Mouse (Mus musculus) kidney, adult 2 months (tissue): ENCODE measurements around the gene Mtmr2.

Experiments used
- CTCF ChIP-seq: fragments of 200-500 bp; conservative IDR thresholded peaks from 2 replicates; pipeline ENCODE4 v1.5.1; 2011; ENCODE audit warnings: low read depth, mild to moderate bottlenecking, control low read depth, low read length, moderate library complexity, mixed read lengths; ENCODE audit not compliant: insufficient read depth, insufficient read length
- POLR2A ChIP-seq: fragments of 200-500 bp; IDR thresholded peaks from one replicate; pipeline ENCODE4 v1.6.1; 2011; ENCODE audit warnings: low read depth, low read length, control low read depth

DNA sequence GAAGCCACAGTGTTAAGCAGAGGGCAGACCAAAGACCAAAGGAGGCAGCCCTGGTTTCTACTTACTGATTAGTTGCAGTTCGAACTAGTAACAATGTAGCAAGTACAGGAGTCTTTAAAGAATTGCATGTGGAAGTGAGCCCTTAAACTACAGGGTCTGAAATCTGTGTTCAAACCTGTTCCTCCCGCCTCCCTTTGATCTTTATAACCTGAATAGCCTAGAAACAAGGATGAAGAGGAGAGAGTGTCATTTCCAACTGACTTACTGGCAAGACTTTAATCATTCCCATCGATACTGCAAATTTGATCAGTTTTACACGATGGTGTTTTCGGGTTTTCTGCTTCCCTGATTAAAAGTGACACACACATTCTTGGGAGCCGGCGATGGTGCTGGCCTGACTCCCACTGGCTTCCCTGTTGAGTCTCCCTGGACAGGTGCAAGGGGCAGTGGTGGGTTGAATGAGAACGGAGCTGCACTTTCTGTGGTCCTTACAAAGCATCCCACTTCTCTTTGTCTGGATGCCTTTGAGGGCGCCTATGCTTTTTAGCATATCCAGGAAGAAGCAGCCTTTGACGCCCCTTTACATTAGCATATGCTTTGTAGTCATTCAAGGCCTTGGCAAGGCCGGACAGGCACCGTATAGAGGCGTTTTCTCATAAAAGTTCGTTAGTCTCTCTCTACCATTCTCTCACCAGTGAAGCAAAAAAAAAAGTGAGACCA, 49.0 kb upstream of the Mtmr2 start:
- TF ChIP-seq CTCF = no peak
- TF ChIP-seq POLR2A = no peak
